Mouse (Mus musculus): ENCODE results near the gene Apoc2. TPM values are rescaled to one million over a fixed set of nuclear protein-coding genes. Genes with fewer than 3 reads are reported as not detected.

Gene Apoc2
- polyA plus RNA-seq, 1 experiment from 2014 or later: 98.1 TPM

GRCm38 (mm10) chr7:19713196-19713595 lies 35.5 kb upstream of the Apoc2 start:
- Histone ChIP-seq H3K4me1 (peaks cover 15% of the 10 kb centered on the region), H3K4me3 (replicated peaks) (no peak overlapping the region), H3K36me3 (peaks cover 38% of the 10 kb centered on the region), H3K27me3 (replicated peaks) (no peaks in the 10 kb centered on the region), H3K4me2 (no peak overlapping the region), H3K9me3 (no peaks in the 10 kb centered on the region), H3K9ac (no peak overlapping the region), H3K27ac (no peak overlapping the region)
- 45% methylated on average over 4 of the region's 4 CpGs for WGBS
- ATAC-seq (ENCODE audit: insufficient read depth, low FRiP score, low read depth): no peak

DNA sequence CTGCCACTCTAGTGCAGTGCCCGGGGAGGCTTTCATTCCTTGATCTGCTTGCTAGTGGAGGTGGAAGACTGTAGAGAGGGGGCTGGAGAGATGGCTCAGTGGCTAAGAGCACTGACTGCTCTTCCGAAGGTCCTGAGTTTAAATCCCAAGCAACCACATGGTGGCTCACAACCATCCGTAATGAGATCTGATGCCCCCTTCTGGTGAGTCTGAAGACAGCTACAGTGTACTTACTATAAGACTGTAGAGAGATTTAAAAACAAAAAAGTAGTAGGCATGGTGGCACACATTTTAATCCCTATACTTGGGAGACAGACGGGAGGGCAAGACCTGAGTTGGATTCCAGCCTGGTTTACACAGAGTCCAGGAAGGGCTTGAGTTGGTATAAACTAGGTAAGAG lies 34.7 kb upstream of the Apoc2 start:
- WGBS: 73% methylated on average over 4 of the region's 4 CpGs
- Histone ChIP-seq H3K36me3 (peaks cover 43% of the 10 kb centered on the region), H3K9me3 (no peaks in the 10 kb centered on the region), H3K9ac (no peak overlapping the region), H3K4me3 (replicated peaks) (no peak overlapping the region), H3K27ac (no peak overlapping the region), H3K4me1 (peaks cover 15% of the 10 kb centered on the region), H3K4me2 (no peak overlapping the region), H3K27me3 (replicated peaks) (no peaks in the 10 kb centered on the region)
- no peak for ATAC-seq (ENCODE audit: insufficient read depth, low FRiP score, low read depth)

DNA sequence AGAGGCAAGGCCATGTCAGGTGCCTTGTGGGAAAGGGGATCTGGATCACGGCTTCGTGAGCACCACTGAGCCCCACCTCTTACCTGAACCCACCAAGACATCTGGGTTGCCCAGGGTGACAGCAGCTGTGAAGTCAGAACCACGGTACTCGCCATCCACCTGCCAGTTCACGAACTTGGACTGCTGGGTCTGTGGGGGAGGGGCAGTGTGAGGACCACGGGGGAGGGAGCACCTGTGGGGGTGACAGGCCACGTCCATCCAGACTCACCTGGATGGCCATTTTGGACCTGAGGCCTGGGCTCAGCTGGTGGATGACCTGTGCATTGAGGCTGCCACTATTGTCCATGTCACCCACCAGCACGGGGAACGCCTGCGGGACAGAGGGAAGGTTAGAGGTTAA lies 32.9 kb upstream of the Apoc2 start:
- no peaks in the 10 kb centered on the region for H3K27me3 ChIP-seq (replicated peaks)
- H3K4me1 ChIP-seq: peaks cover 9% of the 10 kb centered on the region; the same call in 1 of the 2 replicates
- 87% methylated on average over 10 of the region's 10 CpGs for WGBS
- no peak overlapping the region for H3K9ac ChIP-seq
- ATAC-seq (ENCODE audit: insufficient read depth, low FRiP score, low read depth): no peak
- H3K4me3 ChIP-seq (replicated peaks): no peak overlapping the region
- peaks cover 43% of the 10 kb centered on the region for H3K36me3 ChIP-seq
- no peaks in the 10 kb centered on the region for H3K9me3 ChIP-seq
- no peak overlapping the region for H3K27ac ChIP-seq
- no peak overlapping the region for H3K4me2 ChIP-seq

DNA sequence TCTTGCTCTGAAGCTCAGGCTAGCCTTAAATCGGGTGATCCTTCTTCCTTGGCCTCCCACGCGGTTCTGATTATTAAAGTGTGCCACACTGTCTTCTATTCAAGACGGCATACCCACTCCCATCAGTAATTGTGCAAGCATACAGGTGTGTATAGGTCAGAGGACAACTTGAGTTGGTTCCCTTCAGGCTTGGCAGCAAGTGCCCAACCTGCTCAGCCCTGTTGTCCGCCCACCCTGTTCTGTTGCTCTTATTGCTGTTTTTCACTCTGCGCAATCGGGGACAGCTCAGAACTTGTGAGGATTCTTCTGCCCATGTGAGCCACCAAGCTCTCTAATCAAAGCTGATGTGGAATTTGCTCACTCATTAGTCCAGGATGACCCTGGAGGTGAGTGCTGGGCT lies 27.5 kb upstream of the Apoc2 start:
- Histone ChIP-seq H3K27ac (no peak overlapping the region), H3K36me3 (peaks cover 42% of the 10 kb centered on the region), H3K4me3 (replicated peaks) (no peak overlapping the region), H3K27me3 (replicated peaks) (no peaks in the 10 kb centered on the region), H3K4me1 (peaks cover 12% of the 10 kb centered on the region; the same call in 1 of the 2 replicates), H3K4me2 (no peak overlapping the region), H3K9ac (no peak overlapping the region), H3K9me3 (no peaks in the 10 kb centered on the region)
- ATAC-seq (ENCODE audit: insufficient read depth, low FRiP score, low read depth): no peak
- 96% methylated on average over 7 of the region's 7 CpGs for WGBS

- peaks cover 17% of the 10 kb centered on the region for H3K4me1 ChIP-seq
- no peak overlapping the region for H3K4me3 ChIP-seq (replicated peaks)
- H3K9ac ChIP-seq: no peak overlapping the region
- no peaks in the 10 kb centered on the region for H3K9me3 ChIP-seq
- 85% methylated on average over 4 of the region's 4 CpGs for WGBS
- no peak for ATAC-seq (ENCODE audit: insufficient read depth, low FRiP score, low read depth)
- no peak overlapping the region for H3K4me2 ChIP-seq
- H3K27me3 ChIP-seq (replicated peaks): no peaks in the 10 kb centered on the region
- H3K36me3 ChIP-seq: peaks cover 37% of the 10 kb centered on the region
- no peak overlapping the region for H3K27ac ChIP-seq
Observed at GRCm38 (mm10) chr7:19704475-19704874, 26.7 kb upstream of the Apoc2 start.

- no peak for ATAC-seq (ENCODE audit: insufficient read depth, low FRiP score, low read depth)
- Histone ChIP-seq H3K9ac (no peak overlapping the region), H3K27ac (no peak overlapping the region), H3K27me3 (replicated peaks) (no peaks in the 10 kb centered on the region), H3K4me1 (peaks cover 31% of the 10 kb centered on the region), H3K4me3 (replicated peaks) (no peak overlapping the region), H3K9me3 (no peaks in the 10 kb centered on the region), H3K4me2 (no peak overlapping the region), H3K36me3 (peaks cover 25% of the 10 kb centered on the region)
- WGBS: 88% methylated on average over 16 of the region's 16 CpGs
Observed at GRCm38 (mm10) chr7:19702859-19703555, 25.3 kb upstream of the Apoc2 start.

DNA sequence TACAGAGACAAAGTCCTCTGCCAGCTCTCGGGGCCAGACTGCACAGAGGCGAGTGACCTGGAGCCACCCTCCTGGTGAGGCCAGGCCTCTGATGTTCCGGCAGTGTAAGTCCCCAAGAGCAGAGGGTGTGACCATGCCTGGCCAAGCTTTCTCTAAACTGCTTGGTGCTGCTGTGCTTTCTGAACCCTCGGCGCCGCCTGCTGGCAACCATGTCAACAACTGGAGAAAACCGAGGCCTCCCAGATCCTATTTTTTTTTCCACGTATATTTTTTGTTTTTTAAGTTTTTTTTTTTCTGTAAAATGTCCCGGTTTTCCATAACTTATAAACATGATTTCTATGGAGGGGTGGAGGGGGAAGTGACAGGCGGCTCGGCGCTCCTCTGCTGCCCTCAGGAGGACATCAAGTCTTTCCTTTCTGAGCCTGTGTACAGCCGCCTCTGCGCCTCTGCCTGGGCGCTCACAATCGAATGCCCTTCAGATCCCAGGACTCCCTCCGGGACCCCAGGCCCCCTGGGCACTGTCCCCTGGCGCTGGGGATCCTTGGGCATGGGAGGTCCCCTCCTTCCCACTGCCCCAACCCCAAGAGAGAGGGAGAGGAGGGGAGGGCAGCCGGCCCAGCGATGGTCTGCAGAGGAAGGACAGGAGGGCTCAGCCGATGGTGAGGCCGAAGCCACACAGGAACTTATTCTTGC lies 23.5 kb upstream of the Apoc2 start:
- H3K4me3 ChIP-seq (replicated peaks): no peak overlapping the region
- H3K27me3 ChIP-seq (replicated peaks): no peaks in the 10 kb centered on the region
- H3K4me2 ChIP-seq: peak overlapping the region; percentile 26
- ATAC-seq (ENCODE audit: insufficient read depth, low FRiP score, low read depth): peak; percentile 85
- peaks cover 31% of the 10 kb centered on the region for H3K4me1 ChIP-seq
- H3K9me3 ChIP-seq: no peaks in the 10 kb centered on the region
- peak overlapping the region; percentile 65; the same call in 1 of the 2 replicates for H3K27ac ChIP-seq
- WGBS: 33% methylated on average over 21 of the region's 22 CpGs
- H3K36me3 ChIP-seq: peaks cover 20% of the 10 kb centered on the region
- H3K9ac ChIP-seq: no peak overlapping the region

DNA sequence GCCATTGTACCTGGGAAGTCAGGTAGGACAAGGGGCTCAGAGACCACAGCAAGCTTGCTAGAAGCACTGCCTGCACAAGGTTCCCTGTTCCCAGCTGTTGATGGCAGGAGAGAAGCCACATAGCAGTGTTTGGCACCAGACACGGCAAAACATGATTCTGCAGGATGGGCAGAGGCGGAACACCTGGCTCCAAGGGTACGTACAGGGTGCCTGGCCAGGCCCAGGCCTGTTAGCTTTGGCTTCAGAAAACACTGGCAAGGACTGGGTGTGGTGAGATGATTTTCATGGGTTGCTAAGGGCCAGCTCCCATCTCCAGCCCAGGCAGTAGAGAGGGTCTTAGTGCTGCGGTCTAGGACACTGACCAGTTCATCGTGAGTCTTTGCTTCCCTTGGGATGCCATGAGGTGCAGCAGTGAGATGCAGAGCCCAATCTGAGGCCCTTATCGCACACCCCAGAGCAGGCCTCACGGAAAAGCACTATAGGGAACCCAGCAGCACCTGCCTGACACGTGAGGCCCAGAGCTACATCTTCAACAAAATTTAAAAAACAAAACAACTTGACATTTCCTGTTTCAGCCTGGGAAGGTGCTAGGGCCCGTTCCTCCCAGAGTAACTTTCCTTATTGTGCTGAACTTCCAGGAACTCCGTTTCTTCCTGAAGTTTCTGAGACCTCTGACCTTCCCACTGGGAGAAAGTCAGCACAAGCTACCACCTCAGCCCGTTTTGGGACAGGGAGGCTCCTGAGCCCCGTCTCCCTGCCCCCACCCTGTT lies 22.7 kb upstream of the Apoc2 start:
- Histone ChIP-seq H3K4me2 (peak overlapping the region; percentile 26), H3K4me1 (peaks cover 31% of the 10 kb centered on the region), H3K4me3 (replicated peaks) (no peak overlapping the region), H3K9ac (no peak overlapping the region), H3K36me3 (peaks cover 20% of the 10 kb centered on the region), H3K27ac (peak overlapping the region; percentile 65), H3K9me3 (no peaks in the 10 kb centered on the region), H3K27me3 (replicated peaks) (no peaks in the 10 kb centered on the region)
- 58% methylated on average over 12 of the region's 12 CpGs for WGBS
- no peak for ATAC-seq (ENCODE audit: insufficient read depth, low FRiP score, low read depth)

GRCm38 (mm10) chr7:19699827-19700148 lies 22.0 kb upstream of the Apoc2 start:
- H3K9ac ChIP-seq: no peak overlapping the region
- ATAC-seq (ENCODE audit: insufficient read depth, low FRiP score, low read depth): no peak
- no peaks in the 10 kb centered on the region for H3K27me3 ChIP-seq (replicated peaks)
- no peak overlapping the region for H3K27ac ChIP-seq
- 82% methylated on average over 4 of the region's 4 CpGs for WGBS
- H3K9me3 ChIP-seq: no peaks in the 10 kb centered on the region
- H3K4me2 ChIP-seq: no peak overlapping the region
- no peak overlapping the region for H3K4me3 ChIP-seq (replicated peaks)
- peaks cover 20% of the 10 kb centered on the region for H3K36me3 ChIP-seq
- peaks cover 34% of the 10 kb centered on the region for H3K4me1 ChIP-seq

GRCm38 (mm10) chr7:19698907-19699826 lies 21.4 kb upstream of the Apoc2 start, which contains the start of gene Apoe:
Gene Apoe, minus strand, starts transcription at chr7:19699188.
- Histone ChIP-seq H3K9me3 (no peaks in the 10 kb centered on the region), H3K27me3 (replicated peaks) (no peaks in the 10 kb centered on the region), H3K4me2 (peak within 1 kb of the TSS; percentile 65), H3K9ac (0 out of 2 replicates have a peak within 1 kb of the TSS, but pooled peaks have one; percentile 4), H3K4me3 (replicated peaks) (peak within 1 kb of the TSS; percentile 37), H3K27ac (peak within 1 kb of the TSS; percentile 41; the same call in 1 of the 2 replicates), H3K4me1 (peaks cover 38% of the 10 kb centered on the region), H3K36me3 (peaks cover 18% of the 10 kb centered on the region)
- 2% methylated on average over 20 of the region's 20 CpGs for WGBS
- peak; percentile 14; the same call in 1 of the 2 replicates for ATAC-seq (ENCODE audit: insufficient read depth, low FRiP score, low read depth)
